Mouse (Mus musculus): ENCODE results near the gene Pde4dip.

GRCm38 (mm10) chr3:97811651-97812399 is 76.7 kb downstream of the Pde4dip start:
- TF ChIP-seq CTCF (IDR thresholded peaks at IDR 0.05): no peak
- no peak for TF ChIP-seq EP300 (IDR thresholded peaks at IDR 0.05)
